Mouse (Mus musculus) retina, postnatal 1 day (tissue): ENCODE measurements around the gene Car8.
"Not testable (repeated sequence)": the region's sequence is repeated elsewhere in the genome, so short reads cannot be mapped to it uniquely, and the experiment has no call there.

Experiments used
- DNase-seq: peaks from one replicate; pipeline ENCODE4 v3.0.0-alpha.2; 2012

The Car8 gene

GRCm38 (mm10) chr4:8201631-8202030, 37.2 kb downstream of the Car8 start:
- DNase-seq, result no peak

DNA sequence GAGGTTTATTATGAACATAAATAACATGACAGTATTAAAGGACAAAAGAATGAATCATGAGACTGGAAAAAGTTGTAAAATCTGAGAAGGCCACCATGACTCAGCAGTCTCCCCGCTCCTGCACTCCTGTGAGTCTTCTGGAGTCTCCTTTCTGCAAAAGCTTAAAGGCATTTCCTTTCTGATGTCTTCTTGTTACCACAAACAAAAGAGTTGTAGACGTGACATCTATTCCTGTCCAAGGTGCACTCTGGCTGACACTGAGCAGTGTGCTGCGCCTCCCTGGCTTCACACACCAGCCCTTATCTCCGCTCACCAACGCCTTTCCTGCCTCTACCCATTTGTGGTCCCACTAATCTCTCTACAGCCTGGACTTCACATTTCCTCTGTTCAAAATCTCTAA, 38.8 kb downstream of the Car8 start:
- no peak for DNase-seq

GRCm38 (mm10) chr4:8198033-8198432, 40.8 kb downstream of the Car8 start:
- DNase-seq, result peak; percentile 41

DNA sequence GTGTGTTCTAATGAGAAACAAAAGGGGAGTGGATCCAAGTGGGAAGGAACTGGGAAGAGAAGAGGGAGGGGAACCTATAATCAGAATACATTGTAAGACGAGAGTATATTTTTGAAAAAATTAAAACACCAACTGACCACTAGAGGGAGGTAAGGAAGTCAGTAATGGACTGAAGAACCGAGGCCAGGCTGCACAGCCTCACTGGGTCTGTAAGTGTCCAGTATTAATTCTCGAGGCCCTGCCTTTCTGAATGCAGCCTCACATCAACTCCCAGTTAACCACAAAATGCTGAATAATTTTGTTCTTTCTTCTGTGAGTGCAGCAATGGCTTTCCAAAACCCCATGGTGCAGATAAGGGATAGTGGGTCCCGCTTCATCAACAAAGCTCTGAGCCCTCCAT, 48.4 kb downstream of the Car8 start:
- no peak for DNase-seq

GRCm38 (mm10) chr4:8186921-8187687, 51.7 kb downstream of the Car8 start:
- no peak for DNase-seq

DNA sequence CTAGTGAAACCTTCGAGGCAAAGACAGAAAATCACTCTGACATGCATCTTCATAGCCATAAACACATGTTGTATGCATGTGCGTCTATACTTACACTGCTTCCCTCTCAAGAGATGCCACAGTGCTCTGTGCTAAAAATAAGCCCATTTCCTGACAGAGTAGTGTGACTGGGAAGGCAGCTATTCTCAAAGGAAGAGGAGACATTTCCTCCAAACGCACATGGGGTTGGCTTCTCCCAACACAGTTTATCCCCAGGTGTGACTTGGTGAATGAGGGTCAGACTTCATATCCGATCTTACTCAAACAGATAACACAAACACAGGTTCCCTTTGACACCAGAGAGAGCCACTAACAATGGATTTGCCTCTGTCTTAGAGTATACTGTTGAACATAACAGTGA, 58.3 kb downstream of the Car8 start:
- no peak for DNase-seq

DNA sequence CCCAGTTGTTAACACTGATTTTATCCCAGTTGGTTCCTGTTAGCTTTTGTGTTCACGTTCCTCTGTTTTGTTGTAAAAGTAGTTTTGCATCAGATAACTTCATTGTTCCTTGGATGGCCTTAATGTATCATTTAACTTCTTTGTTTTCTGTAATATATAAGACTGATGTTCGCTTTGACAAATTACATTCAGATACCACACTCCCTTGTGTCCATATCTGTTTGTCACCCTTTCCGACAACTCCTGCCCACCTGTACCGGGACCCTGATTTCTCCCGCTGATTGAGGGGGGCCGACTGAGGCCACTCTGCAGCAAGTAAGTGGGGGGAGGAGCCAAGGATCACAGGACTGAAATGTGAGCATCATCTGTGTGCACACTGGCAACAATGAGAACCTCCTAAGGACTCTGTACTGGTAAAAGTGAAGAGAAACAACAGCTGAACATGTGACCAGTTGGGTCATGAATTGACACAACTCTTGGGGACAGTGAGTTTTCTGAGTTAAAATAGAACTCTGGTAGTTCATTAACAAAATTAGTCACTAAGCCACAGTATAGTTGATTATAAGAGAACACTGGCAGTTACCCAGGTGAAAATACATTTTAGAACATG, 84.1 kb downstream of the Car8 start:
- no peak for DNase-seq

DNA sequence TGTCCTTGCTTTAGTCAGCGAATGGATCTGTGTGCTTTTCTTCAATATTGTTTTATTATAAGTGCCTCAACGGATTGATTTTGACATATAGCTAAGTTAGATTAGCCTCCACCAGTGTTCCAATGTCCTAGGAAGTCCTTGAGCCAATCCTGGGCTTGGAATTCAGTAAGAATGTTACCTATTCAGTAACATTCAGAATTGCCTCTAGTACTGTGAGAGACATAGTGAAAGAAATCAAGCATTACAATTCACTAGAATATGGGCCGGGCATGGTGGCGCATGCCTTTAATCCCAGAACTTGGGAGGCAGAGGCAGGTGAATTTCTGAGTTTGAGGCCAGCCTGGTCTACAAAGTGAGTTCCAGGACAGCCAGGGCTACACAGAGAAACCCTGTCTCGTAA, 84.9 kb downstream of the Car8 start:
- not testable (repeated sequence) for DNase-seq

GRCm38 (mm10) chr4:8137403-8137802, 101.4 kb downstream of the Car8 start:
- no peak for DNase-seq

- DNase-seq, result no peak
Observed at GRCm38 (mm10) chr4:8132024-8132423, 106.8 kb downstream of the Car8 start.

- no peak for DNase-seq
Observed at GRCm38 (mm10) chr4:8113558-8113957, 125.3 kb downstream of the Car8 start.

DNA sequence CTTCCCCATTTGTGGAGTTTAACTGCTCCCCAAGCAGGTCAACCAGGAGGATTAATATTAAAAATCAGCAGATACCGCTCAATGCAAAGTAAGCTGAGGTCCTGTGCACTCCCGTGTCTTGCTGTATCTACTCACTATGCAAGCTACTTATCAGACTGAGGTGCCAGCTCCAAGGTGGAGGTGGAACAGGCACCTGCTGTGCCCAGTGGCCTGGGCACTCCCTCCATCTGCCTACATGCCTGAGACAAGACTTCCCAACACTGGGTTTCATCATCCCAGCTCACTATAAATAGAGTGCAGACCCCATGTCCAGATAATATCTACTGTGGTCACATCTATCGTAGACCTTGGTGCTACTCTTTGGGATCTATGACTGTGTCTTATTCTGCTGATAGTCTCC, 127.0 kb downstream of the Car8 start:
- DNase-seq, result no peak

DNA sequence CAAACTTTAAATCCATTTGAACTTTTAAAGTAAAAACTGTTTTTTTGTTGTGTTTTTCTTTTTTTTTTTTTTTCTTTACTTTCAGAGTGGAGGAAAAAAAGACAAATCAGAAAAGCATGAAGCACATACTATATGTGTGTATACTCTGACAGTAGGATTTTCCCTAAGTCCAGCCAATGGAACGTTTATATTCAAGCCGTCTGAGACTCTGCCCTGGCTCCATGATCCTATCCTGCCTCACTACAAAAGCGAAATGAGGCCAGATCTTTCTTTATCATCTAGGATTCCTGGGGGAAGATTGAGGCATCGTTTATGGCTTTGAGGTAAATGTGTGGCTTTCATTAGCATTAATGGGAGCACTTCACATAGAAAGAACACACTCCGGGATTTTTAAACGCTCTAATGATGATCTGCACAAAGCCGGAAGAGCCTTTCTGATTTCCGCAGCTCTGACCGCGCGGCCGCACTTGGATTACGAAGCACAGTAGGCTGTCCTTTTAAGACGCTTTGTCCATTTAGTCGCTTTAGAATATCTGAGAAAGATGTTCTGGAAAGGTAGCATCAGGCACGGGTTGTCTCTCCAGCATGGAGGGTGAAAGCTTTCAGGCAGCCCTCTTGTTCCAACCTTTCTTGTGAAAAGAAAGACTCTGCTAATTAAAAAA, 128.8 kb downstream of the Car8 start:
- peak; percentile 4 for DNase-seq

GRCm38 (mm10) chr4:8101466-8101865, 137.4 kb downstream of the Car8 start:
- no peak for DNase-seq

DNA sequence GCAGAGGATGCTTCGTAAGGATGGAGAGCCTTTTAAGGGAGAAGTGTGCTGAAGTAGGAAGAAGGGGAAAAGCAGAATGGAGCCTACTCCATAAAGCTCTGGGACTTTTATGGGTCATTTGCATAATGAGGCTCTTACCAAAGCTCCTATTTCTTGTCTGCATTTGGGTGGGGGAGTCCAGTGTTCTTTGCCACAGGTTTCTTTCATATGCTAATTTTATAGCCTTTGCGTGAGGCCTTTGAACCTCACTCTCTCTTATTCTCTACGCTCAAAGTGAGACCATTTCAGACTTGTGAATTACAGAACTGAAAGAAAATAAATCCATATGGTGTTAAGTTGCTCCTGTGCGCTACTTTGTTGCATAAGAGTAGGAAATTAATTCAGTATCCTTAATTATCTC, 140.8 kb downstream of the Car8 start:
- DNase-seq, result no peak

DNA sequence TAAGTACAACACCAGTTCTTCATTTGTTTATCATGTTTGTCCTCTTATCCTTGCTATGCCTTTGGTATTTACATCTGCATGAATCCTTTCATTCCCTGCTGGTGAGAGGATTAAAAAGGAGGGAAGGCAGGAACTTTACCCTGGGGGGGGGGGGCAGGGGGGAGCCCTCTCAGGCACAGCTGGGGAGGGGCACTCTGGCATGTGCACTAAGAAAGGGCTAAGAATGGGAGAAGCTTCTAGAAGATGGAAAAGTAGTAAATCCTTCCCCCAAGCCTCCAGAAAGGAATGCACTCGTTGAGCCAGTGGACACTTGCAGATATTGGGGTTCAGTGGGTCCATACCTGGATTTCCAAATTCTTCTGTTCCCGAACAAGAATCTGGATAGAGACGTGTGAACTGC, 141.2 kb downstream of the Car8 start:
- DNase-seq, result no peak

GRCm38 (mm10) chr4:8093566-8093965, 145.3 kb downstream of the Car8 start:
- not testable (repeated sequence) for DNase-seq
